Mouse (Mus musculus): Measurements from ENCODE around the gene Irf8. TPM values are rescaled to one million over a fixed set of nuclear protein-coding genes. Genes with fewer than 3 reads are reported as not detected.

Irf8 gene
- polyA plus RNA-seq, 1 experiment from 2014 or later: 4.2 TPM

Other genes starting within 250 kb of the Irf8 start
- 19.0 and 24.9 TPM in 2 replicates for gene Gins2, start 147.1 kb upstream of the Irf8 start, polyA plus RNA-seq (2015; fragmentation: Nextera tagmentation; extraction: Ambion mirVana)
- 15.8 and 17.3 TPM in 2 replicates for gene 1190005I06Rik, start 88.7 kb upstream of the Irf8 start, polyA plus RNA-seq (2015; fragmentation: Nextera tagmentation; extraction: Ambion mirVana)
- 3.7 and 5.9 TPM in 2 replicates for gene Gm27021, start 68.3 kb upstream of the Irf8 start, polyA plus RNA-seq (2015; fragmentation: Nextera tagmentation; extraction: Ambion mirVana)
- 1,171 and 1,185 TPM in 2 replicates for gene Cox4i1, start 68.1 kb upstream of the Irf8 start, polyA plus RNA-seq (2015; fragmentation: Nextera tagmentation; extraction: Ambion mirVana)
- 114 and 124 TPM in 2 replicates for gene Emc8, start 67.8 kb upstream of the Irf8 start, polyA plus RNA-seq (2015; fragmentation: Nextera tagmentation; extraction: Ambion mirVana)

Data from hindbrain, embryonic 15.5 days (tissue).